Mouse (Mus musculus): ENCODE measurements around the gene Cabp1.

Gene Cabp1

DNA sequence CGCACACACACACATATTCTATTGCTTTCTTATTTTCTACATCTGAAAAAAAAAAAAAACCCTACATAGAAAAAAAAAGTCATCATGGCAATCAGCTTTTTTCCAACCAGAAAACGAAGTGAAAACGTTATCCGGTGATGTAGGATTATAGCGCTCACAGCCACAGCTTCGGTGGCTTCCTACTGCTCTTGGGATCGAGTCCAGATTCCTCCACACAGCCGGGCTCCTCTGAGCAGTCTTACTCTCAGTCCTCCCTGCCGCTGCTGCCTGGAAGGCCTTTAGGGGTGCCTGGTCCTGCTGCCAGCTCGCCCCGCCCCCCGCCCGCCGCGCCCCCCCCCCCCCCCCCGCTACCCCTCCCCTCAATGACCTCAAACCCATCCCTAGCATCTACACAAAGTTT is 13.7 kb upstream of the Cabp1 start:
- DNase-seq = no peak

DNA sequence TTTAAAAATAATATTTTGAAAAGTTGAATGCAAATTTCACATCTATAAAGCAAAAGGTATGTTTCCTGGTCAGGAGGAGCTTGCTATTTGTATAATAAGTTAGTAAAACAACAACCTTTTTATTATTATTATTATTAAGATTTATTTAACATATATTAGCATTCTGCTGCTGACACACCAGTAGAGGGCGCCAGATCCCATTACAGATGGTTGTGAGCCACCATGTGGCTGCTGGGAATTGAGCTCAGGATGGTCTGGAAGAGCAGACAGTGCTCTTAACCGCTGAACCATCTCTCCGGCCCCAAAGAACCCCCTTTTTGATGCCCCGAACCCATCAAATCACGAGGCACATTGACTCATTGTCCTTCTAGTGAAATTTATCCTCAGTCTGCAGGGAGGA is 13.1 kb upstream of the Cabp1 start:
- no peak for DNase-seq

DNA sequence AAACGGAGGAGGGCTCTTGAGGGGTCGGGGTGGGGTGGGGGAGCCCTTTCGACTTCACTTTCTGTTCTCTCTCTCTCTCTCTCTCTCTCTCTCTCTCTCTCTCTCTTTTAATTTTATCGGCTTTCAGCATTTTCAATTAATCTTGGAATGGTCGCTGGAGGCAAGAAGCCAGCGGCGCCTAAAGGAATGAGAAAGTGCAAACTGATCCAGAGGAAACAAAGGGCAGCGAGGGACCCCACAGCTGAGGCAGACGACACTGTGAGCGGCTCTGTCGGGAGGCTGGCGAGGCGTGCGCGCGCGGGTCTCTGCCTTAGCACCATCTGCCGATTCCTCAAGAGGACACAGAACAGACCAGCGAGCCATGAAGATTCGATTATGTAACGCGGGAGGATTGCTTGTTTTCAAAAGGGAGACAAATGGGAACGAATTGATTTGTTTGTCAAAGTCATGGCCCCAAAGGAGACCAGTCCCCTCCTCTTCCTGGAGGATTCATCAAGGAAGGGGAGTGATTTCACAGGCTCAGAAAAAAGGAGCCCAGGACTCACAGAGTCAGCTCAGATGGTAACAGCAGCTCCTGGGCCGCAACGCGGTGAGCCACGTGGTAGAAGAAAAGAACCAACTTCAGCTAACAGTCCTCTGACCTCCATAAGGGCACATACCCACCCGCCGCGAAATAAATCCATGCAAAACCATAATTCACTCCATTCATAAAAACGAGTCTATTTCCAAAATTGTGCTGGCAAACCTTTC is 10.6 kb upstream of the Cabp1 start:
- peak; percentile 35 to 45 for DNase-seq

DNA sequence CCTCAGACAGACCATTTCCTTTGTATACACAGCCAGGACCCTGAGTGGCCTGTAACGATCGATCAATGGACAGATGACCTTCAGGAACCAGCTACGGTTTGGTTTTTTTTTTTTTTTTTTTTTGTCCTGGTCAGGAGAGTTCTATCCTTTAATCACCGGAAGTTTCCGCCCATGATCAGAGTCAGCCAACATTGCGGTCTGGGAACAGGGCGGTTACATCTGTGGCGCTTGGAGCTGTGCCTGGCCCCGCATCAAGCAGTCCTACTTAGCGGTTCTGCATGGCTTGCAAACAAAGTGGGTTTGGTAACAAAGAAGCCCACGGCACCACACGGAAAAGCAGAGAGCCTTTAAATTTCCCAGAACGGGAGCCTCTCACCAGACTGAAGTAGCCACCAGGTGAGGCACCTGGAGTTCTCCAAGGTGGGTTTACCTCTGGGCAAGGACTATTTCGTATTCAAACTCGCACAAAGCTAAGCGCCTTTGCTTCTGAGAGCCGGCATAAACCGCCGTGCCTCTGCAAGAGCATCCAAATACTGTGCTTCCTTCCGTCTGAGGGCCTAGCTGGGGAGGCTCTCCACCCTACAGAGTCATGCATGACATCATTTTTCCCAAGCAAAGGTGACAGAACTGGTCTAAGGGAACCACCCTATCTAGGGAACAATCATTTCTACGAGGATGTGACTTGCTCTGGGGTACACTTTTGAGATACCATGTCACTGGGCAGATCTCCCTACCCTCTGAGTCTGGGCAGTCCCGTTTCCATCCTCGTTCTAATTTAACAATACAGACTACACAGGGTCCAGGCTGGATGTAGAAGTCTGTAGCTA is 9.8 kb upstream of the Cabp1 start:
- no peak for DNase-seq

DNA sequence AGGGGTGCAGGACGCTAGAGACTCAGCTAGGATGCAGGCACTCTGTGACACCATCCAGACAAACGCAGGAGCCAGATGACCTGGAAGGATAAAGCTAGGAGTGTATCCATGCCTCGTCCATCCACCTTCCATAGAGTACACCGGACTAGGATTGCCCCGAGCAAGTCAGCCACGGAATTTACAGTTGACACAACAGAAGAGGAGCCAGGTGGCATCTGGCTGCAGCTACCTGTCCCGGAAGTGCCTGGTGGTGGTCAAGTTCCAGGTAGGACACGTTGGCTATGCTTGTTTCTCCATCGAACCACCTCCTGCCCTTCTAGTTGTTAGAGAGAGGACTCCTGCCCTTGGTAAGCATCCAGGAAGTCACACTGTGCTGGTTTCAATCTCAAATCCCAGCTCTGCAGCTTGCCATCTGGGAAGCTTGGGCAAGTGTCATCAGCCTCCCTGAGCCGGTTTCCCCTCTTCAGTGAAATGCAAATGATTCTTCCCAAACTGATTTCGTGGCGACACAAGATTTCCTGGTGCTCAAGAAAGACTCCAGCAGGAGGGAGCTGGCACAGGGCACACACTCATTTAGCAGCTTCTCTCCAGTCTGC is 543 bp upstream of the Cabp1 start:
- DNase-seq = no peak

DNA sequence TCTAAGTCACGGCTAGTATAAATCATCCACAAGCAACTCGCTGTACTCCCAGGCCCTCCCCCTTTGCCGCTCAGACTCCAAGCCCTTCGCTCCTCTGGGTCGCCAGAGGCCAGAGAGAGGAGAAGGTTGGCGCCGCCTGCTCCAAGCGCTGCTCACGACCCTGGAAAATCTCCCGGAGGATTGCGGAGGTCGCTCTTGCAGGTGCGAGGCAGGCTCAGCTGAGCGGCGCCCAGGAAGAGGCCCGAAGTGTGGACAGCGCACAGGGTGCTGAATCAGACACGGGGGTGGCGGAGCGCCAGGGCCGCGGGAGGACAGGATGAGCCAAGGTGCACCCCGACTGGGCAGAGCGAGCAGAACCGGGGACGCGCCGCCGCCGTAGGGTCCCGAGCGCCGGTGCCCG is 955 bp downstream of the Cabp1 start:
- DNase-seq = peak; percentile 60 to 82

DNA sequence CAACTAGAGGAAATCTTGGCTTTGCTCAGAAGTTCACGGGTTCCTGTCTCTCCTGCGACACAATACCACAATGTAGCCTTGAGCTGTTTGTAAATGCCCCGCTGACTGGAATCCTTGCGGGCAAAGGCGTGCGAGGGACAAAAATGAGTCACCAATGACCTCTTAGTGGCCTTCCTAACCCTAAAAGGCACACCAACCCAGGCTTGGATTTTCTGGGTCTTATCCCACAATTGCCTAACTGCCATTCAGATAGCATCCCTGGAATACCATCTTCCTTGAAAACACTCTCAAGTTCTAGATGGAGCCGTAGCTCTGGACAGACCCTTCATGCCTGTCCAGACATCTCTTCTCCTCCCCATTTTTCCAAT is 1.4 kb downstream of the Cabp1 start:
- no peak for DNase-seq

DNA sequence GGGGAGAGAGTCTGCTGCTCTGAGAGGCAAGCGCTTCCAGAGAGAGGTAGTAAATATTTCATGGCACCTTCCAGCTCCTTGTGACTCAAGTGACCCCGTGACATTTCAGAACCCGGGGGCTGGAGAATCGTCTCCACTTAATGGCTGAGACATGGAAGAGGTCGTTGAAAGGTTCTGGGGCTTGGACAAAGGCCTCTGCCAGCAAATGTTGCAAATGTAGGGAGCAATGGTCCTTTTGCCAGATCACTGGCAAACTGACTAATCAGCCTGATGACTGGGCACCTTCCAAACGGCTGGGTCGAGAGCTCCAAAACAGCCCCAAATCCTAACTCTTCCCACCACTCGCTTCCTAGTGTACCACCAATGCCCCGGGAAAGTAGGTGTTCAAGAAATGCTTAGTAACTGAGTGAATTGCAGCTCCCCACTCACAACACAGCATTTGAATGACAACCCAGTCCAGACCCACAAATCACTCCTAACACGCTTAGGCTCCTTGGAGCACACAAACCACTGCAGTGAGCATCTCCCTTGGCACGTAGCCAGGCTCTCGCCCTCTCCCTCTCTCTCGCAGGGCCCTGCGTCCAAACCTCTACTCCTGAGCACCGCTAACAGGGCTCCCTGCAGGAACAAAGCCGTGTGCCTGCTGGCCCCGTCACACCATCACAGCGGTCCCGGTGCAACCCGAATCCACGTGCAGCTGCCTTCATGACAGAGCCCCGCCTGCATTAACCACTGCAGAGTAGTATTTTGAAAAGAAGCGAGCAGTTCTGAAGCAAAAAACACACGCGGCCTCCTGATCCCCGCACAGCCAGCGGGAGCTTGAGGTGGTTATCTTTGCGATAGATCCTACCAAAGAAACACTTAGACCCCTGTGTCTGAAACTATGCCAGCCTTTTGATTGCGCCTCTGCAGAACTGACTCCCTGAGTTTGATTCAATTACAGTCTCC is 2.0 kb downstream of the Cabp1 start:
- no peak for DNase-seq

DNA sequence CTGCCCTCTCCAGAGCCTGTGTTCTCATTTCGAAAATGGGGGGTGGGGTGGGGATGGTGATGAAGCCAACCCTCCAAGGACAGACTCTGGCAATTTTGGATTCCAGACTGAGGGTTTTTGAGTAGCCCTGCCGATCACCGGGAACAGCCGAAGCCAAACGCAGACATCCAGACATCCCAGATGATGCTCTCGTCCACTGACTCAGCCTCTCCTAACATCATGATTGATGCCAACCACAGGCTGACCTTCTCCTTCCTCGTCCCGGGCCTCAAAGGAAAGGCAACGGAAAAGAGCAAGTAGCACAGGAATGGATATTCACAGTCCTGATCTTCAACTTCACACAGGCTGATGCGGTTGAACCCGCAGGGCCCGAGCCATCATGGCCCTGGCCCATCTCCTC is 4.1 kb downstream of the Cabp1 start:
- no peak for DNase-seq

DNA sequence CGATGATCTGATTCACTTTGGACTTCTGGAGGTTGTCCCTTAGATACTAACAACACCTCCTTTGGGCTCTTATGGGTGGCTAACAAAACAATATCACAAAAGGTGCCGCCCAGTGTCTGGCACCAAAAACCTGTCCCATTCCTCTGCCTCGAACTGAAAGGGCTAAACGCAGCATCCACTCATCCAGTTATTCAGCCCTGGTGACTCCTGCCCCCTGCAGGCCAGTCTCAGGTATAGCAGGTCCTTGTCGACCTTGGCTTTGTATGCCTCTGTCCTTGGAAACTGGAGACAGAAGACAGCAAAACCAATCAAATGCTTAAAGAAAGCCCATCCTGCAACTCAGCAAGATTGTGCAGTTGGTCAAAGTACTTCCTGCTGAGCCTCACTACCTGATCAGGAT is 5.4 kb downstream of the Cabp1 start:
- peak; percentile 27 to 50 for DNase-seq

DNA sequence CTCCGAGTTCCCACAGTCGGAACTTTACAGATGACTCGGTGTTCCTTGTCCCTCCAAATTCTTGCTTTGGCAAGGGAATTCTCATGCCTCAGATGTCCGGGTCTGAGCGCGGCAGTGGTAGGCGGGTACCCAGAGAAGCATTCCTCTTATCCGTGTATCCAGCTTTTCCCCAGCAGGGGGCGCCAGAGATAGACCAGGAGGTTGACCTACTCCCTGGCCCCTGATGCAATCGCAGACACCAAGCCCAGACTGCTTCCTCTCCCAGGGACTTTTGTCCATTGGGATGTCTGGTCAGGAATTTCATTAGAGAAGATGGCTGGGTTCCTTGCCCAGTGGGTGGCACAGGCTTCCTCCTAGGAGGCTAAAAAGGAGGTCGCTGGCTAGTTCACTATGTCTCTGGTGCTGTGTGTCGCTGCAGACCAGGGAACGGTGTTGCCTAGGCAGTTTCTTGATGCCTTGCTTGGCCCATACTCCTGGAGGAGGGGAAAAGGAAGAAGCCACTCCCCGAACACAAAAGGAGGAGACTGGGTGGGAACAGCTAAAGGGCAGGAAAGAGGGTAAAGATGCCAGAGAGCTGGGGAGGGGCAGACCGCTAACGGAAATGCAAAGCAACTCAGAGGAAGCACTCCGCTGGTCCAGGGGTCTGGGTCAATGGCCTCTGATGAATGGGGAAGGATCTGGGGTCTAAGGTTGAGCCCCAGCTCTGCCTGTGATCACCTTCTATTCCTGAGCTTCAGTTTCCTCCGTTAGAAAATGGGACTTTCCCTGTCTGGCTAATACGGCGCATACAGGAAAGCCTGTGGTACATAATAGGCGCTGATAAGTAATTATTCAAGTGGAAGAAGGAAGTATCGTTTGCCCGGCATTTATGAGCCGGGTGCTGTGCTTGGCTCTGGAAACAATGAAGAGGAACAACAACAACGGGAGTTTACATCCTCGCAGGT is 6.7 kb downstream of the Cabp1 start:
- DNase-seq = peak; percentile 89 to 96

DNA sequence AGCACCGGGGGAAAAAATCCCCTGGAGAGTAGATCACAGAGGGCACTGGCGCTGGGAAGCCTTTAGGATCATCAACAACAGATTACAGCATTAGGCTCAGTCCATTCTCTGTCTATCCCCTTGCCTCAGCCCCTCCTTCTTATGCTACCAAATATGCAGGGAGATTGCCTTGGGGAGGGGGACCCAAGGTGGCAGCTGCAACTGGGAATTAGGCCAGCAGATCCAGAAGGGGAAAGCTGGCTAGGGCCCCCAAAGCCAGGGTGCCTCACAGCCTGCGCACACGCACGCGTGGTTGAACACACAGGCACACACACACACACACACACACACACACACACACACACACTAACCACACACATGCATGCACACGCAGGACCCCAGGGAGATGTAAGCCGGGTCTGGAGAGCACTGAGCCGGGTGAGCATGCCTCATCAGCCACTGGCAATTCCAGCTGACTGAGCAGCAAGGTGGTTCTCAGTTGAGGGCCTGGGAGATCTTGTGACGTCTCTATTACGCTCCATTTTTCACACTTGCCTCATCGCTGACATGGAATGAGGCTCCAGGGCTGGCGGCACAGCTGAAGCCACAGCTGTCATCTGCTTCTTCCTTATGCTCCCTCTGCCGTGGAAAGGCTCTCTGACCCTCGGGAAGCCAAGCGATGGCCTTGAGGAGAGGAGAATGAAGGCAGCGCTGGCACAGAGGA is 7.7 kb downstream of the Cabp1 start:
- no peak for DNase-seq

DNA sequence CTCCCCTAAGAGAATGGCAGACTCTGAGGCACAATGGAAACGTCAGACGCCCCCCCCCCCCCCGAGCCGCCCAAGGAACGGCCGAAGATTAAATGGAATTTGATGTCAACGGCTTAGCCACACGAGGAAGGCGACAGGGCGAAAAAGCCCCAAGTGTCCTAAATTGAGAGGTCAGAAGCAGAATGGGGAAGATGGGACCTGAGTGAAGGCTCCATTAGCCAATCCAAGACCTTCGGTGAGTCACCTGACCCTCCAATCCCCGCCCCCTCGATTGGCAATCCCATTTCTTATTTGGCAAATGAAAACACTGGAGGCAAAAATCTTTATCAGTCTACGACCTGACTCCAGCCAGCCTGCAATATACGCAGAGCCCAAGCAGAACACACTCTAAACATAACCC is 9.5 kb downstream of the Cabp1 start:
- DNase-seq = peak in 1 of 2 experiments; percentile 42

DNA sequence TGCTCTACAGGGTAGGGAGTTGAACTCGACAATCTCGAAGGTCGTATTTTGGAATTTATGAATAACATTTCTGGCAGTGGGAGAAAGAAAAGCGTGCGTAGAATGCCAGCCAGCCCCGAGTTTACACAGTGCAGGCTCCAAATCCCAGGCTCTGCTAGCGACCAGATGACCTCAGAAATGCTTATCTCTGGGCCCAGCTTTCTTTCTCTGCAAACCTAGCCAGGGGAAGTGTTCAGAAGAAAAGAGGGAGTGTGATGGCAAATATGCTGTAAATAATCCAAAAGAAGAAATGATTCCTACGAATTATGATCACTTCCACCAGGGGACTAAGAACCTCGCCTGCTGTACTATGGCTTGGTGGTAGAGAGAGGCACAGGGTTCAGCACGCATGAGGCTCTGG is 10.7 kb downstream of the Cabp1 start:
- no peak for DNase-seq

DNA sequence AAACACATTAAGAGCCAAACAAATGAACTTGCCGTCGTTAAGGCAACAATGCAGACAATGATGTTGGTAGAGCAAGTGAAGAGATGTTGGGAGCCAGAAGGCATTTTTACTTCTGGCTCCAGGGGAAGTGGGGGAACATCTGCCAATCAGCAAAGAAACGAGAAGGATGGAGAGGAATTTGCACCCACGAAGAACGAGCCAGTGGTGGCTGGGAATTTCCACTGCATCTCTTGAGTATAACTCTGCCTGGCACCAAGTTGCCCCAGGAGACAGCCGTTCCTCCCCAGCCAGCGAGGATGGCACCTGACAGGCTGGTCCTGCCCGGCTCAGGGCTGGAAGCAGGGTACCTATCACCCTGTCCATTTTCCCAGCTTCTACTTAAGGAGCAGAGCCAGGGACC is 11.3 kb downstream of the Cabp1 start:
- DNase-seq = no peak

DNA sequence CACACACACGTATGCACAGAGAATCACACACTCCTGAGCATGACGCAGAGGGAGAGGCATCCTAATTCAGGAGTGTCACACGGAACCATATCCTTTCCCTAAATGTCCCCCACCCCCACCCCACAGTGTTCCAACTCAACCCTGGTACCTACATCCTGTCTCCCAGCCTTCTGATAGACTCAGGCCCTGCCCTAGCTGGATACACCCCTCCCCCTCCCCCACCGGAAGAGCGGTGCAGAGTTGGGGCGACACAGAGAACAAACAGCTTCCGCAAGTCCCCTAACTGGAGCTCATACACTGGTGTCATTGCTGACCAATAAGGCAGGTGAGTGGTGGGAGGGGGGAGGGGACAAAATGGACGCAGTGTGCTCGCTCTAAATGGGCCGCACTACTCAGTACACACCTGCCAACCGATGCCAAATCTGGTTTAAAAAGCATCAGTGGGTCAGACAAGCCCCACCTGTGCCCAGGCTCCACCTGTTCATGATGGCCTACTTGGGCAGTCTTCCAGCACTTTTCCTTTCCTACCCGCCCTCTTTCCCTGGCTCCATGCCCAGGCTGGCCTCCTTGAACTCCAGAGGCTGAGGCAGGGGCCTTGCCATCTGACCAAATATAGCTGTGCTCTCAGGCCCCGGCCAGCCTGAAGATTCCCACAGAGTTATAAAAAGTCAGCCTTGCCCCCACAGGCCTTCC is 12.8 kb downstream of the Cabp1 start:
- DNase-seq = peak; percentile 71 to 77

DNA sequence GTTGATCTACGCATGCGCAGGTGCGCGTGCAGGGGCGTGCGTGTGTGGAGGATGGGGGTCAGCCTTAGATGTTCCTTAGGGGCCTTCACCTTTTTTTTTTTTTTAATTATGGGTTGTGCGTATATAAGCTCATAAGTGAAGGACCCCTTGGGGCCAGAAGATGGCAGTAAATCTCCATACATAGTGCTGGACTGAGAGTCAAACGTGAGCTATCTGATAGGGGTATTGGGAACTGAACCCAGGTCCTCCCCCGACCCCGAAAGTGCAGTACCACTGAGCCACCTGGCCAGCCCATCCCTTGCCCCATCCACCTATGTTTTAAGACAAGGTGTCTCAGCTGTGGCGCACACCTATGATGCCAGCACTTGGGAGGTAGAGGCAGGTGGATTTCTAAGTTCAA is 14.6 kb downstream of the Cabp1 start:
- no peak for DNase-seq

DNA sequence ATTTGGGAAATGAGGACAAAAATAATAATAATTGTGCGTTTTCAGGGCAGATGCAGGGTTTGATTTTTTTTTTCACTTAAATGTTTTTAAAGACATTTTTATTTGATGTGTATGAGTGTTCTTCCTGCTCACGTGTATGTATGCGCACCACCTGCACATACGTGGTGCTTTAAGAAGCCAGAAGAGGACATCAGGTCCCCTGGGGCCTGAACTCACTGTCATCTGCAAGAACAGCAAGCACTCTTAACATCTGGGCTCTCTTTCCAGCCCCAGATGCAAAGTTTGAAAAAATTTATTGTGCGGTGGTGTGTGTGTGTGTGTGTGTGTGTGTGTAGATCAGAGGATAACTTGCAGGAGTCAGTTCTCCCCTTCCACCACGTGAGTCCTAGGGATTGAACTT is 16.3 kb downstream of the Cabp1 start:
- DNase-seq = no peak

DNA sequence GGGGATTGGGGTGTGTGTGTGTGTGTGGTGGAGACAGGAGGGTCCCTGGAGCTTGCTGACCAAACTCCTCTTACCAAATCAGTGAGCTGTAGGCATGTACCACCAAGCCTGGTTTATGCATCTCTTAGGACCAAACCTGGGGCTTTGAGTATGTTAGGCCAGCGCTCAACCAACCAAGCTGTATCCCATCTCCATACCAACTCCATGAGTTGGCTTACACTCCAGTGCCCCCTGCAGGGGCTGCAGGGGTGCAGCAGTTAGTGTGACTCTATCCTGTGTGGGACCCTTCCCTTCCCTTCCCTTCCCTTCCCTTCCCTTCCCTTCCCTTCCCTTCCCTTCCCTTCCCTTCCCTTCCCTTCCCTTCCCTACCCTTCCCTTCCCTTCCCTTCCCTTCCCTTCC is 19.6 kb downstream of the Cabp1 start:
- no peak for DNase-seq

DNA sequence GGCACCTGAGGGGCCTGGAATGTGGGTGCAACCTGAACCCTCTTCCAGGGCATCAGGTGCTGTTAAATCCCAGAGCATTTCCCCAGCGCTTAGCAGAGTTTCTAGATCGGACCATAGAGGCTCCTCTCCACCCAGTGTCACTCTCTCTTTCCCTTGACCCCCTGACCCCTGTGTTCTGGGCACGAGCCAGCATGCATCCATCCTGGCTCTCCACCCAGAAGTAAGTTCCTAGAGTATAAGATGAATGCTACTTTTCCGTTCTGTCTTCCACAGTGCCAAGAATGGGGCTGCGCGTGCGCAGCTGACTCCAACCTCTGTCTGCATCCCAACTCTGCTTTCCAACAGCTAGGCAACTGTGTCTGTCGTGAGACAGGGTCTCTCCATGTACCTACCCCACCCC is 24.0 kb downstream of the Cabp1 start:
- no peak for DNase-seq

All from kidney, adult 8-10 months (tissue).